Mouse (Mus musculus): ENCODE measurements around the gene Rad51. TPM values are rescaled to one million over a fixed set of nuclear protein-coding genes. Genes with fewer than 3 reads are reported as not detected.

Gene Rad51
- 10 to 100 TPM in 1 of 2 experiments, 1 to 10 TPM in 1; 7.9 to 11.4 TPM for polyA plus RNA-seq (2012; fragmentation: generic; extraction: Trizol)

GRCm38 (mm10) chr2:119112438-119113112 is at the start of gene Rad51:
TSS of gene Rad51 (plus strand) at chr2:119112793.

GRCm38 (mm10) chr2:119156681-119157572 is 44.3 kb downstream of the Rad51 start, which contains the start of gene Rmdn3:
TSS of gene Rmdn3 (minus strand) at chr2:119157034.

GRCm38 (mm10) chr2:119166901-119167865 is 54.6 kb downstream of the Rad51 start, which contains the start of gene Gchfr:
TSS of gene Gchfr (plus strand) at chr2:119167773.

GRCm38 (mm10) chr2:119173991-119174651 is 61.5 kb downstream of the Rad51 start, which contains the start of gene Gm14137:
TSS of gene Gm14137 (plus strand) at chr2:119174509.

Other genes with a start within 250 kb of the Rad51 start
- 10 to 100 TPM in 1 of 2 experiments, 1 to 10 TPM in 1; 2.6 to 10.1 TPM for gene Bahd1, start 212.4 kb upstream of the Rad51 start, polyA plus RNA-seq (2012; fragmentation: generic; extraction: Trizol)
- 10 to 100 TPM; 10.5 to 39.8 TPM for gene Chst14, start 186.3 kb upstream of the Rad51 start, polyA plus RNA-seq (2012; fragmentation: generic; extraction: Trizol)
- gene Ccdc32, start 83.4 kb upstream of the Rad51 start, polyA plus RNA-seq (2012; fragmentation: generic; extraction: Trizol): 10 to 100 TPM in 1 of 2 experiments, 1 to 10 TPM in 1; 4.8 to 15.3 TPM
- gene Rpusd2, start 78.0 kb upstream of the Rad51 start, polyA plus RNA-seq (2012; fragmentation: generic; extraction: Trizol): 1 to 10 TPM; 1.1 to 1.2 TPM
- gene Knl1, start 65.7 kb upstream of the Rad51 start, polyA plus RNA-seq (2012; fragmentation: generic; extraction: Trizol): under 1 TPM; 0.08 to 0.97 TPM
- gene Rmdn3, start 44.2 kb downstream of the Rad51 start, polyA plus RNA-seq (2012; fragmentation: generic; extraction: Trizol): 10 to 100 TPM in 1 of 2 experiments, 1 to 10 TPM in 1; 3.1 to 12.0 TPM
- 100 to 1,000 TPM; 127 to 204 TPM for gene Gchfr, start 55.0 kb downstream of the Rad51 start, polyA plus RNA-seq (2012; fragmentation: generic; extraction: Trizol)
- 1 to 10 TPM in 1 of 2 experiments, under 1 TPM in 1; 0.97 to 2.2 TPM for gene Gm14137, start 61.7 kb downstream of the Rad51 start, polyA plus RNA-seq (2012; fragmentation: generic; extraction: Trizol)
- gene Zfyve19, start 95.8 kb downstream of the Rad51 start, polyA plus RNA-seq (2012; fragmentation: generic; extraction: Trizol): 10 to 100 TPM; 26.7 to 32.6 TPM
- gene Dnajc17, start 96.0 kb downstream of the Rad51 start, polyA plus RNA-seq (2012; fragmentation: generic; extraction: Trizol): 10 to 100 TPM in 1 of 2 experiments, 1 to 10 TPM in 1; 10.0 to 10.2 TPM
- gene Ppp1r14d, start 117.1 kb downstream of the Rad51 start, polyA plus RNA-seq (2012; fragmentation: generic; extraction: Trizol): not detected
- under 1 TPM; 0.01 to 0.38 TPM for gene Spint1, start 124.6 kb downstream of the Rad51 start, polyA plus RNA-seq (2012; fragmentation: generic; extraction: Trizol)
- gene Rhov, start 158.5 kb downstream of the Rad51 start, polyA plus RNA-seq (2012; fragmentation: generic; extraction: Trizol): 1 to 10 TPM in 1 of 2 experiments, under 1 TPM in 1; 0.63 to 5.3 TPM
- gene Vps18, start 175.9 kb downstream of the Rad51 start, polyA plus RNA-seq (2012; fragmentation: generic; extraction: Trizol): 10 to 100 TPM; 10.5 to 23.7 TPM
- not detected for gene Dll4, start 213.0 kb downstream of the Rad51 start, polyA plus RNA-seq (2012; fragmentation: generic; extraction: Trizol)
- 1 to 10 TPM; 4.9 to 10.0 TPM for gene Chac1, start 238.4 kb downstream of the Rad51 start, polyA plus RNA-seq (2012; fragmentation: generic; extraction: Trizol)

Data from C3H10T1/2 (cell line).